Mouse (Mus musculus) megakaryocyte, embryonic 14.5 days (primary cell): Measurements from ENCODE around the gene Gm9639.
"Not testable (repeated sequence)": the region's sequence is repeated elsewhere in the genome, so short reads cannot be mapped to it uniquely, and the experiment has no call there.

Source experiments
- FLI1 ChIP-seq: IDR thresholded peaks from 2 replicates; pipeline ENCODE4 v1.6.1; 2012; ENCODE audit warnings: low read length, inconsistent platforms, mixed read lengths
- GATA1 ChIP-seq: IDR thresholded peaks from 3 replicates; pipeline ENCODE4 v1.6.1; 2012; ENCODE audit warnings: mixed read lengths, low read length, inconsistent platforms, borderline replicate concordance

- TF ChIP-seq GATA1, FLI1: not testable (repeated sequence)
Measured at GRCm38 (mm10) chr10:77772142-77772541, 22.7 kb downstream of the Gm9639 start.
